Mouse (Mus musculus) myocyte (in vitro differentiated cells): ENCODE results near the gene Abca12.

ENCODE experiments used
- E2F4 ChIP-seq: IDR thresholded peaks from one replicate; pipeline ENCODE4 v1.6.1; 2011; ENCODE audit warnings: mild to moderate bottlenecking, control low read depth, moderate library complexity; ENCODE audit not compliant: insufficient read depth
- POLR2A ChIP-seq: IDR thresholded peaks from one replicate; pipeline ENCODE4 v1.6.1; 2011; ENCODE audit warnings: low read depth, mild to moderate bottlenecking, control low read depth, moderate library complexity; ENCODE audit not compliant: insufficient read length
- POLR2AphosphoS2 ChIP-seq: IDR thresholded peaks from one replicate; pipeline ENCODE4 v1.6.1; 2011; ENCODE audit warnings: low read depth, control low read depth; ENCODE audit not compliant: insufficient read length
- SRF ChIP-seq: IDR thresholded peaks from one replicate; pipeline ENCODE4 v1.6.1; 2011; ENCODE audit warnings: low read depth; ENCODE audit not compliant: control insufficient read depth, insufficient read length
- TCF12 ChIP-seq: IDR thresholded peaks from one replicate; pipeline ENCODE4 v1.6.1; 2011; ENCODE audit warnings: mild to moderate bottlenecking, control low read depth; ENCODE audit not compliant: poor library complexity, insufficient read depth, severe bottlenecking
- TCF3 ChIP-seq: IDR thresholded peaks from one replicate; pipeline ENCODE4 v1.6.1; 2011; ENCODE audit warnings: low read depth, control low read depth; ENCODE audit not compliant: insufficient read length
- USF1 ChIP-seq: IDR thresholded peaks from one replicate; pipeline ENCODE4 v1.6.1; 2011; ENCODE audit warnings: low read depth, mild to moderate bottlenecking, control low read depth, moderate library complexity

DNA sequence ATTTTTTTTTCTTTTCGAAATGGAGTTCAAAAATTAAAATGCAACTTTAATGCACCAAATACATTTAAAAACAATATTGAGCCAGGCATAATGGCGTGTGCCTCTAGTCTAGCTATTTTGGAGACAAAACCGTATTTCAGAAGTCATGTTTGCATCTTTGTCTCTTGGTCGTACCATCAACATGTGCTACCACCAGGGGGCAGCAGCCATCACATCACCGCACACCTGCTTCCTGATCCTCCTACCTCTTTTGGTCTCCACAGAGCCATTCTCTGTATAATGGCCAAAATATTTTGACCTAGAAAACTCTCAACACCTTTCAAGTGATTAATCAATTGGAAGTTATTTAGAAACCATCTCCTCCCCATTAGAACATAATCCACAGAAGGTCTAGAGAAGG, 125.2 kb downstream of the Abca12 start:
- TF ChIP-seq TCF12 (no peak), E2F4 (no peak), POLR2A (no peak), SRF (no peak), POLR2AphosphoS2 (no peak), TCF3 (no peak), USF1 (no peak)
